Mouse (Mus musculus) neural tube, embryonic 15.5 days (tissue): ENCODE data around the gene Kctd19. TPM values are rescaled to one million over a fixed set of nuclear protein-coding genes. Genes with fewer than 3 reads are reported as not detected.

Experiments
- ATAC-seq: fragments of 200-750 bp; cut with Nextera tagmentation; 2 replicates; pipeline ENCODE4 v1.8.0; 2017; ENCODE audit warnings: mild to moderate bottlenecking, moderate TSS enrichment, moderate library complexity; ENCODE audit not compliant: low FRiP score
- H3K27ac ChIP-seq: fragments of 300-500 bp; sonication (generic); replicated peaks from 2 replicates; pipeline ENCODE4 v1.5.1; 2015; ENCODE audit warnings: mild to moderate bottlenecking, inconsistent platforms
- H3K27me3 ChIP-seq: fragments of 300-500 bp; sonication (generic); replicated peaks from 2 replicates; pipeline ENCODE4 v1.6.1; 2015; ENCODE audit warnings: inconsistent platforms
- H3K36me3 ChIP-seq: fragments of 300-500 bp; sonication (generic); 2 replicates; pipeline ENCODE4 v1.6.1; 2015; ENCODE audit warnings: inconsistent platforms
- H3K4me1 ChIP-seq: fragments of 300-500 bp; sonication (generic); 2 replicates; pipeline ENCODE4 v1.6.1; 2015; ENCODE audit warnings: inconsistent platforms
- H3K4me2 ChIP-seq: fragments of 300-500 bp; sonication (generic); 2 replicates; pipeline ENCODE4 v1.6.1; 2015; ENCODE audit warnings: inconsistent platforms, mild to moderate bottlenecking, moderate library complexity
- H3K4me3 ChIP-seq: fragments of 300-500 bp; sonication (generic); replicated peaks from 2 replicates; pipeline ENCODE4 v1.5.1; 2015; ENCODE audit warnings: mild to moderate bottlenecking, inconsistent platforms
- H3K9ac ChIP-seq: fragments of 300-500 bp; sonication (generic); replicated peaks from 2 replicates; pipeline ENCODE4 v1.6.1; 2015; ENCODE audit warnings: mild to moderate bottlenecking, inconsistent platforms
- H3K9me3 ChIP-seq: fragments of 300-500 bp; sonication (generic); replicated peaks from 2 replicates; pipeline ENCODE4 v1.6.1; 2016; ENCODE audit warnings: inconsistent platforms
- WGBS: fragments of 180-500 bp; shearing (Covaris S2); methylation state at CpG from one replicate; pipeline ENCODE4 v1.1.7; 2015; ENCODE audit warnings: mixed read lengths; 5-methylcytosine and 5-hydroxymethylcytosine counted together
- polyA plus RNA-seq: library from polyadenylated mRNA; unstranded; fragments of >200 nt; fragmentation: Nextera tagmentation; extraction: Ambion mirVana; gene quantifications from 2 replicates; pipeline ENCODE4 v1.2.1, GENCODE M21; 2015

Kctd19 gene
- polyA plus RNA-seq, 1 experiment from 2014 or later: not detected

GRCm38 (mm10) chr8:105343791-105344574, 69.3 kb downstream of the Kctd19 start:
- ATAC-seq: no peak
- Histone ChIP-seq H3K36me3 (no peaks in the 10 kb centered on the region), H3K4me2 (no peak overlapping the region), H3K27me3 (peaks cover 13% of the 10 kb centered on the region), H3K4me3 (no peak overlapping the region), H3K4me1 (peaks cover 30% of the 10 kb centered on the region), H3K9ac (no peak overlapping the region), H3K27ac (no peak overlapping the region), H3K9me3 (no peaks in the 10 kb centered on the region)
- WGBS: 80% methylated on average over 7 of the region's 8 CpGs

- no peak overlapping the region for H3K9ac ChIP-seq
- no peak for ATAC-seq
- H3K4me2 ChIP-seq: no peak overlapping the region
- no peak overlapping the region for H3K4me3 ChIP-seq
- no peak overlapping the region for H3K27ac ChIP-seq
- peaks cover 13% of the 10 kb centered on the region for H3K27me3 ChIP-seq
- H3K4me1 ChIP-seq: peaks cover 21% of the 10 kb centered on the region
- no peaks in the 10 kb centered on the region for H3K36me3 ChIP-seq
- 69% methylated on average over 4 of the region's 4 CpGs for WGBS
- no peaks in the 10 kb centered on the region for H3K9me3 ChIP-seq
Observed at GRCm38 (mm10) chr8:105342768-105343167, 70.5 kb downstream of the Kctd19 start.

DNA sequence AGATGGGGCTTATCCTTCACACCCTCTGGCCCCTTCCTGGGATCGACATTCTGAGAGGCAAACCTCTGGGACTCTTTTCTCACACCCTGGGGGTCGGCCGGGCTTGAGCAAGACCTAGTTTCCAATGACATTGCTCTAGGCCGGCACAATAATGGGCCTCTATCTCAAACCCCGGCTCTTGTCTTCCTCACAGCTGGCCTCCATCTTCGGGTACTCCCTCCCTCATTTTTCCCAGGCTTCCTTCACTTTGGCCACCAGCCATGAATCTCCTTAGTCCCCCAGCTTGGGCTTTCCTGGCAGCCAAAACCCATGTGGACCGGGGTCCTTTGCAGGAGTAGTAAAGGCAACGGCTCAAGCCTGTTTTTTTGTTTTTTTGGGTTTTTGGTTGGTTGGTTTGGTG, 71.9 kb downstream of the Kctd19 start:
- H3K9me3 ChIP-seq: no peaks in the 10 kb centered on the region
- no peak for ATAC-seq
- H3K4me2 ChIP-seq: no peak overlapping the region
- no peak overlapping the region for H3K27ac ChIP-seq
- H3K4me3 ChIP-seq: no peak overlapping the region
- H3K9ac ChIP-seq: no peak overlapping the region
- H3K36me3 ChIP-seq: no peaks in the 10 kb centered on the region
- H3K27me3 ChIP-seq: peaks cover under 1% of the 10 kb centered on the region
- peaks cover 7% of the 10 kb centered on the region for H3K4me1 ChIP-seq
- 49% methylated on average over 8 of the region's 8 CpGs for WGBS

DNA sequence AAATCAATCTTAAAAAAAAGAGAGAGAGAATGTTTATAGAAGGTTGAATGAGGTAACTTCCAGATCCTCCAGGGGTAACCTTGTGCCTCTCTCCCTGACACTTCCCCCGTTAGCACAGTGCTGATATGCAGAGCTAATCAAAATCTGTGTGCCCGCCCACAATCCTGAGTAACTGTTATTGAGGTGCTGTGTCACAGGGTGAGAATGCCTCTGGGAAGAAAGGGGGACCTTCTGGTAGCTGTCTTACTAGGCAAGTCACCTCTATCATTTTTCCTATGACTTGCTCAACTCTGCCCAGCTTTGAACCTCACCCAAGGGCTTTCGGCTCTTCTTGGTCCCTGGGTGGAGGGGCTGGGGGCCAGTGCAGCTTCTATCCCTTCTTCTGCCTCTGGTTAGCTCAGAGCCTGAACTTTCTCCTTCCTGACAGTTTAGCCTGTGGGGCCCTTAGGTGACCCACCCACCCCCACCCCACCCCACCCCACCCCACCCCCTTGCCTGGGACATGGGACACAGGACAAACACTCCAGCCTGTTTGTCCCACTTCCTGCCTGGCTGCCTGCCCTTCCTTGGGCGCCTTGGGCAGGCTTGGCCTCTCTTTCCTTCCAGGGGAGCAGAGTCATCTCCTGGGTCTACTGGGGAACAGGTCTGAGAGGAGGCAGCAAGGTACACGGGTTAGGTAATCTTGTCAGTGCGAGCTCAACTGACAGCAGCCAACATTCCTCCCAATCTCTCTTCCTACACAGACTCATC, 73.2 kb downstream of the Kctd19 start:
- no peak overlapping the region for H3K27ac ChIP-seq
- no peaks in the 10 kb centered on the region; the same call in 1 of the 2 replicates for H3K4me1 ChIP-seq
- H3K9ac ChIP-seq: no peak overlapping the region
- H3K4me2 ChIP-seq: no peak overlapping the region
- H3K4me3 ChIP-seq: no peak overlapping the region
- H3K9me3 ChIP-seq: no peaks in the 10 kb centered on the region
- no peaks in the 10 kb centered on the region for H3K27me3 ChIP-seq
- ATAC-seq: no peak
- no peaks in the 10 kb centered on the region for H3K36me3 ChIP-seq
- 89% methylated on average over 6 of the region's 6 CpGs for WGBS

- no peak overlapping the region for H3K9ac ChIP-seq
Observed at GRCm38 (mm10) chr8:105338992-105339391, 74.3 kb downstream of the Kctd19 start.

DNA sequence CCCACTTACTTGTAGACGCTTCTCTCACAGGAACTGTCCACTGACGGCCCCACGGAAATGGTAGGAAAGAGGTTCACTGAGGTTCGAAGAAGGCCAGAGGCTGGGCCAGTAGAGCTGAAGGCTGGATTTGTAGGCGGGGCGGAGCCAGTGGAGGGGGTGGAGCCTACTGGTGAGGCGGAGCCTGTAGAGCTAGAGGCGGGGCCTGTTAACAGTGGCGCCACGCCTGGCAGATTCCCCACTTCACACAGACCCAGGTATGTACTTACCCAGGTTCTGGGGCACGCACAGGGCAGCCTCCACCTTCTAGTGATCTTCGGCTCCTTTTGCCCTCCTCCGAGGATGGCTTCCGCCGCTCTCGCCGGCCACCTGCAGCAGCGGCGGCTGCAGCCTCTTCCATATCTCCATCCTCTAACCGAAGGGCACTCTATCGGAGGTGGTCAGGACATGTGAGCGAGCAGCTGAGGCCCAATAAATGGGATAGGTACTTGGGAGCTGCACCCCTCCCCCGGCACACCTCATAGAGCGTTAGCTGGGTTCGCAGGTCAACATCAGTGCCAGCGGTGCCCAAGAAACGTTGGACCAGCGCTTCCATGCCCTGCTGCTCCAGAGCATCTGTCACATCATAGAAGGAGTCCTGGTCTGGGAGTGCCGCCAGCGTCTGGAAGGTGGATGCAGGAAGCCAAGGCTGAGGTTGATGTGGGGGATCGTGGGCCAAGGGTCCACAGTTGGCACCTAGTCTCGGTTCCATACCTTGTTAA, 76.8 kb downstream of the Kctd19 start:
- 54% methylated on average over 32 of the region's 32 CpGs for WGBS
- H3K9ac ChIP-seq: no peak overlapping the region
- H3K36me3 ChIP-seq: peaks cover 15% of the 10 kb centered on the region
- H3K27ac ChIP-seq: no peak overlapping the region
- ATAC-seq: peak; percentile 44; the same call in 1 of the 2 replicates
- H3K27me3 ChIP-seq: no peaks in the 10 kb centered on the region
- no peaks in the 10 kb centered on the region for H3K4me1 ChIP-seq
- peak overlapping the region; percentile 26 for H3K4me2 ChIP-seq
- H3K4me3 ChIP-seq: peak overlapping the region; percentile 10; the same call in 1 of the 2 replicates
- H3K9me3 ChIP-seq: no peaks in the 10 kb centered on the region

More at GRCm38 (mm10) chr8:105338992-105339391, 74.3 kb downstream of the Kctd19 start:
- Histone ChIP-seq H3K36me3 (peaks cover 5% of the 10 kb centered on the region; the same call in 1 of the 2 replicates), H3K4me2 (no peak overlapping the region), H3K9me3 (no peaks in the 10 kb centered on the region), H3K4me3 (no peak overlapping the region), H3K27ac (no peak overlapping the region), H3K4me1 (no peaks in the 10 kb centered on the region), H3K27me3 (no peaks in the 10 kb centered on the region)
- no peak for ATAC-seq
- WGBS: 55% methylated on average over 4 of the region's 4 CpGs

Other genes with a start within 250 kb of the Kctd19 start
- 34.0 and 38.6 TPM in 2 replicates for gene Cbfb, start 242.8 kb downstream of the Kctd19 start, polyA plus RNA-seq
- gene D230025D16Rik, start 188.4 kb downstream of the Kctd19 start, polyA plus RNA-seq: 27.7 and 30.3 TPM in 2 replicates
- 12.3 and 12.4 TPM in 2 replicates for gene B3gnt9, start 158.3 kb downstream of the Kctd19 start, polyA plus RNA-seq
- gene Tradd, start 148.9 kb downstream of the Kctd19 start, polyA plus RNA-seq: 20.7 and 24.3 TPM in 2 replicates
- gene Fbxl8, start 148.9 kb downstream of the Kctd19 start, polyA plus RNA-seq: 1.9 and 3.0 TPM in 2 replicates
- gene Hsf4, start 143.7 kb downstream of the Kctd19 start, polyA plus RNA-seq: 0.45 and 0.92 TPM in 2 replicates
- gene Nol3, start 137.4 kb downstream of the Kctd19 start, polyA plus RNA-seq: 5.7 and 6.2 TPM in 2 replicates
- 104 and 122 TPM in 2 replicates for gene 4931428F04Rik, start 123.6 kb downstream of the Kctd19 start, polyA plus RNA-seq
- gene Exoc3l, start 117.4 kb downstream of the Kctd19 start, polyA plus RNA-seq: 10.6 and 11.3 TPM in 2 replicates
- 41.6 and 61.6 TPM in 2 replicates for gene E2f4, start 115.8 kb downstream of the Kctd19 start, polyA plus RNA-seq
- 1.1 and 4.7 TPM in 2 replicates for gene Elmo3, start 107.9 kb downstream of the Kctd19 start, polyA plus RNA-seq
- gene Lrrc29, start 87.2 kb downstream of the Kctd19 start, polyA plus RNA-seq: 0.55 and 1.2 TPM in 2 replicates
- 141 and 159 TPM in 2 replicates for gene Tmem208, start 87.1 kb downstream of the Kctd19 start, polyA plus RNA-seq
- gene Fhod1, start 65.5 kb downstream of the Kctd19 start, polyA plus RNA-seq: 0.79 and 0.89 TPM in 2 replicates
- 9.4 and 10.9 TPM in 2 replicates for gene Slc9a5, start 64.7 kb downstream of the Kctd19 start, polyA plus RNA-seq
- 1.7 and 2.4 TPM in 2 replicates for gene Plekhg4, start 40.2 kb downstream of the Kctd19 start, polyA plus RNA-seq
- gene Lrrc36, start 69 bp upstream of the Kctd19 start, polyA plus RNA-seq: 0.23 and 0.27 TPM in 2 replicates
- gene Tppp3, start 58.0 kb upstream of the Kctd19 start, polyA plus RNA-seq: 253 and 288 TPM in 2 replicates
- 36.6 and 36.8 TPM in 2 replicates for gene Zdhhc1, start 83.4 kb upstream of the Kctd19 start, polyA plus RNA-seq
- gene Hsd11b2, start 105.3 kb upstream of the Kctd19 start, polyA plus RNA-seq: 1.0 and 1.1 TPM in 2 replicates
- 219 and 243 TPM in 2 replicates for gene Atp6v0d1, start 152.5 kb upstream of the Kctd19 start, polyA plus RNA-seq
- 34.0 and 37.4 TPM in 2 replicates for gene Ripor1, start 191.8 kb upstream of the Kctd19 start, polyA plus RNA-seq
- gene Ctcf, start 223.1 kb upstream of the Kctd19 start, polyA plus RNA-seq: 87.0 and 113 TPM in 2 replicates
- gene Agrp, start 223.9 kb upstream of the Kctd19 start, polyA plus RNA-seq: 1.2 and 1.9 TPM in 2 replicates